Comparison of ENCODE assay signal across 8 mouse cellular contexts in genomic region chr8:47951380-47951932, GRCm38 (mm10). TPM values are rescaled to one million over a fixed set of nuclear protein-coding genes. Genes with fewer than 3 reads are reported as not detected.
DNase-seq lines count a peak whose midpoint lies in the region; TF ChIP-seq lines count a peak whose summit lies in the region.
"Had no signal": no experiment of that assay in that cellular context is flagged by ENCODE, and none has a peak within 500 bp of the region (broad histone marks: within the 10 kb centered on the region; RNA-seq: fewer than 3 reads in every experiment).

No protein-coding gene starts in this region.

- H3K4me3 ChIP-seq in layer of hippocampus, adult 2 months: no peak overlapping the region
- H3K4me3 ChIP-seq in E14TG2a.4 (replicated peaks; ENCODE audit: low read length): no peak overlapping the region
- H3K4me3 ChIP-seq in bone marrow, adult 2 months (replicated peaks; ENCODE audit: control insufficient read depth, low read depth, low read length): no peak overlapping the region
- H3K4me3 ChIP-seq in lung, adult 2 months (replicated peaks; ENCODE audit: extremely low read depth, low read depth, low read length): no peak overlapping the region
- H3K4me3 ChIP-seq: embryonic facial prominence, embryonic 15.5 days had no signal

- no peaks in the 10 kb centered on the region for H3K9me3 ChIP-seq in E14TG2a.4 (ENCODE audit: low read length)
- H3K9me3 ChIP-seq: embryonic facial prominence, embryonic 15.5 days had no signal

- H3K4me1 ChIP-seq in E14TG2a.4 (replicated peaks; ENCODE audit: low read depth, low read length): peaks cover 28% of the 10 kb centered on the region
- peaks cover 4% of the 10 kb centered on the region; the same call in 1 of the 2 replicates for H3K4me1 ChIP-seq in bone marrow, adult 2 months (ENCODE audit: control insufficient read depth, insufficient read depth, low read length)
- peaks cover 17% of the 10 kb centered on the region for H3K4me1 ChIP-seq in lung, adult 2 months (ENCODE audit: control insufficient read depth, insufficient read depth, low read length)
- H3K4me1 ChIP-seq: embryonic facial prominence, embryonic 15.5 days had no signal

- intact Hi-C loops in gastrocnemius, postnatal 36 days (cut with DNase I): no loop called here

- H3K27ac ChIP-seq in layer of hippocampus, adult 2 months: peak overlapping the region; percentile 10; the same call in 1 of the 2 replicates
- H3K27ac ChIP-seq in bone marrow, adult 2 months (ENCODE audit: control insufficient read depth, insufficient read depth, low read depth, low read length, poor library complexity): no peak overlapping the region
- H3K27ac ChIP-seq: embryonic facial prominence, embryonic 15.5 days had no signal

- TF ChIP-seq POLR2A in bone marrow, adult 2 months (IDR thresholded peaks at IDR 0.05; ENCODE audit: borderline replicate concordance, control insufficient read depth, low read depth, low read length): no peak
- TF ChIP-seq POLR2A in lung, adult 2 months (IDR thresholded peaks at IDR 0.05; ENCODE audit: borderline replicate concordance, extremely low read depth, low read depth, low read length): no peak

- DNase-seq in layer of hippocampus, adult 2 months (ENCODE audit: low spot score in 2 of 2): no peak
- no peak for DNase-seq in layer of hippocampus, postnatal 14 days (ENCODE audit: low spot score in 2 of 2)
- no peak for DNase-seq in lung, adult 2 months
- DNase-seq in thymus, postnatal 4 days: peak; percentile 63
- no peak for DNase-seq in gastrocnemius, postnatal 36 days

- 67% methylated on average over 7 of the region's 7 CpGs for WGBS in bone marrow, adult 2 months
- 38% methylated on average over 7 of the region's 7 CpGs for WGBS in lung, adult 2 months

- peak; percentile 78 for TF ChIP-seq CTCF in layer of hippocampus, adult 2 months (conservative IDR thresholded peaks at IDR 0.05)
- TF ChIP-seq CTCF in E14TG2a.4 (conservative IDR thresholded peaks at IDR 0.05; ENCODE audit: low read length): peak; percentile 63
- TF ChIP-seq CTCF in bone marrow, adult 2 months (IDR thresholded peaks at IDR 0.05; ENCODE audit: control insufficient read depth, insufficient read depth, low read length): peak; percentile 75
- peak; percentile 81 for TF ChIP-seq CTCF in lung, adult 2 months (IDR thresholded peaks at IDR 0.05; ENCODE audit: insufficient read depth, low read length)

- H3K36me3 ChIP-seq in E14TG2a.4 (ENCODE audit: insufficient read depth, low read length): no peaks in the 10 kb centered on the region
- H3K36me3 ChIP-seq: embryonic facial prominence, embryonic 15.5 days had no signal

- no peaks in the 10 kb centered on the region for H3K27me3 ChIP-seq in E14TG2a.4 (ENCODE audit: insufficient read depth, low read length)
- H3K27me3 ChIP-seq: embryonic facial prominence, embryonic 15.5 days had no signal

RNA-seq across cellular contexts. Expression of gene Wwc2, which starts 39.3 kb away (rescaled TPM):
- 10 to 100 TPM; 27.0 to 28.2 TPM for total RNA-seq in layer of hippocampus, adult 2 months (2021)
- 10 to 100 TPM; 28.0 to 29.4 TPM for total RNA-seq in layer of hippocampus, postnatal 14 days (2021)
- polyA plus RNA-seq in bone marrow, adult 2 months (2011; ENCODE audit: insufficient read depth, insufficient read length, low replicate concordance, missing spikeins): 0.97 and 2.3 TPM in 2 replicates
- polyA plus RNA-seq in lung, adult 2 months (2012; rRNA removed): 24.7 and 25.5 TPM in 2 replicates
- 1 to 10 TPM; 5.6 to 6.4 TPM for total RNA-seq in gastrocnemius, postnatal 36 days (2021)
